ENCODE assay signal across 16 mouse cellular contexts in genomic region chr2:101991726-101992125, GRCm38 (mm10).
DNase-seq lines count a peak whose midpoint lies in the region; ATAC-seq lines count a peak whose summit lies in the region.
"Had no signal": no experiment of that assay in that cellular context is flagged by ENCODE, and none has a peak within 500 bp of the region (broad histone marks: within the 10 kb centered on the region; RNA-seq: fewer than 3 reads in every experiment).

No protein-coding gene starts in this region.

- no peak overlapping the region for H3K27ac ChIP-seq in heart, embryonic 11.5 days (ENCODE audit: low read depth, low read length)
- H3K27ac ChIP-seq: gastrocnemius, adult 2 months; kidney, postnatal 0 days had no signal

- no peaks in the 10 kb centered on the region for H3K9me3 ChIP-seq in heart, embryonic 11.5 days (replicated peaks; ENCODE audit: control insufficient read depth, low read length)

- 68% methylated on average over 2 of the region's 2 CpGs for WGBS in heart, embryonic 11.5 days (ENCODE audit: insufficient replicate concordance)

- H3K27me3 ChIP-seq in heart, embryonic 11.5 days (ENCODE audit: control insufficient read depth, insufficient read depth, low read length): no peaks in the 10 kb centered on the region

- peak; percentile 4 to 5 for DNase-seq in B cell, adult 2 months
- DNase-seq in thymus, postnatal 10 days (ENCODE audit: low spot score in 2 of 2): peak; percentile 19 to 45
- DNase-seq in right cerebral cortex, postnatal 36 days (ENCODE audit: low spot score in 2 of 2): no peak
- DNase-seq in liver: no peak
- DNase-seq: cerebellum, adult 2 months; embryo, embryonic 11 days; gastrocnemius, adult 2 months; heart, postnatal 36 days; liver, postnatal 0 days; right cerebral cortex, postnatal 25 days had no signal

- H3K9ac ChIP-seq in heart, embryonic 11.5 days (ENCODE audit: low read depth, low read length): no peak overlapping the region
- H3K9ac ChIP-seq: liver, postnatal 0 days had no signal

- peaks cover 6% of the 10 kb centered on the region for H3K4me1 ChIP-seq in heart, embryonic 11.5 days (ENCODE audit: control insufficient read depth, insufficient read depth, low read length)

- no peak overlapping the region for H3K4me2 ChIP-seq in heart, embryonic 11.5 days

- H3K4me3 ChIP-seq in heart, embryonic 11.5 days (ENCODE audit: low read depth, low read length): no peak overlapping the region
- H3K4me3 ChIP-seq: gastrocnemius, adult 2 months had no signal

- no peaks in the 10 kb centered on the region for H3K36me3 ChIP-seq in heart, embryonic 11.5 days (ENCODE audit: control insufficient read depth, insufficient read depth, low read length)

- ATAC-seq in CD4-positive, CD25-positive, alpha-beta regulatory T cell, adult 4 months: peak; percentile 60
- peak; percentile 68 for ATAC-seq in inflammation-experienced regulatory T-cells, adult 6 months
- no peak for ATAC-seq in heart, embryonic 11.5 days (replicated peaks; ENCODE audit: insufficient number of reproducible peaks, low FRiP score, low TSS enrichment)
- ATAC-seq: forebrain, embryonic 14.5 days; liver, postnatal 0 days; midbrain, embryonic 16.5 days had no signal

Comparison
In these comparisons a context has a peak if more than half of its experiments do, and no peak if none do; other contexts are left out.
1. DNase-seq: peak in B cell, adult 2 months (2 of 2) and thymus, postnatal 10 days (2 of 2); none in right cerebral cortex, postnatal 36 days (0 of 2) and liver (single experiment).